Mouse (Mus musculus) midbrain, embryonic 12.5 days (tissue): ENCODE measurements at regions not wholly inside any gene's neighbourhood (a gene's known extent, or its start where the extent isn't known, plus 50 kb on each side); places are given as distances from the start of the nearest gene placed in this dataset.

Experiments used
- ATAC-seq: fragments of 200-750 bp; cut with Nextera tagmentation; 2 replicates; pipeline ENCODE4 v1.8.0; 2017; ENCODE audit warnings: low read depth, moderate TSS enrichment, moderate library complexity; ENCODE audit not compliant: low FRiP score
- H3K27ac ChIP-seq: fragments of 300-500 bp; sonication (generic); replicated peaks from 2 replicates; pipeline ENCODE4 v1.5.1; 2016; ENCODE audit warnings: mild to moderate bottlenecking
- H3K27me3 ChIP-seq: fragments of 300-500 bp; sonication (generic); 2 replicates; pipeline ENCODE4 v1.6.1; 2016; ENCODE audit warnings: mild to moderate bottlenecking
- H3K36me3 ChIP-seq: fragments of 300-500 bp; sonication (generic); 2 replicates; pipeline ENCODE4 v1.6.1; 2016
- H3K4me1 ChIP-seq: fragments of 300-500 bp; sonication (generic); 2 replicates; pipeline ENCODE4 v1.6.1; 2016
- H3K4me2 ChIP-seq: fragments of 300-500 bp; sonication (generic); replicated peaks from 2 replicates; pipeline ENCODE4 v1.6.1; 2016; ENCODE audit warnings: mild to moderate bottlenecking, moderate library complexity
- H3K4me3 ChIP-seq: fragments of 300-500 bp; sonication (generic); 2 replicates; pipeline ENCODE4 v1.5.1; 2016; ENCODE audit warnings: mild to moderate bottlenecking
- H3K9ac ChIP-seq: fragments of 300-500 bp; sonication (generic); replicated peaks from 2 replicates; pipeline ENCODE4 v1.6.1; 2016; ENCODE audit warnings: mild to moderate bottlenecking, moderate library complexity
- H3K9me3 ChIP-seq: fragments of 300-500 bp; sonication (generic); 2 replicates; pipeline ENCODE4 v1.6.1; 2016; ENCODE audit warnings: mild to moderate bottlenecking
- WGBS: fragments of 180-500 bp; shearing (Covaris S2); methylation state at CpG from one replicate; pipeline ENCODE4 v1.1.7; 2016; 5-methylcytosine and 5-hydroxymethylcytosine counted together

DNA sequence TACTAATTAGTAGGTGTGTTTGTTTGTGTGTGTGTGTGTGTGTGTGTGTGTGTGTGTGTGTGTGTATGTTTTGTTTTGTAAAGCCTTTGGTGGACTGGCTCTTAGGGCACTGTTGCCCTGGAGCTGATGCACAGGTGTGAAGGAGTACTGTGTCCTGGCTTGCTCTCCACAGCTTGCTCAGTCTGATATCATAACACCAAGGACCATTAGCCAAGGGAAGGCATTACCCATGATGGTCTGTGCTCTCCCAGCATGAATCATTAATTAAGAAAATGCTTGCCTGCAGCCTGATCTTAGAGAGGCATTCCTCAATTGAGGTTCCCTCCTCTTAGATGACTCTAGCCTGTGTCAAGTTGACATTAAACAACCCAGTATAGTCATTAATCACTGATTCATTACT lies 54.7 kb downstream of the Spry2 start:
- Histone ChIP-seq H3K36me3 (no peaks in the 10 kb centered on the region), H3K4me2 (no peak overlapping the region), H3K4me1 (no peaks in the 10 kb centered on the region), H3K9me3 (no peaks in the 10 kb centered on the region), H3K9ac (no peak overlapping the region), H3K27ac (no peak overlapping the region), H3K27me3 (no peaks in the 10 kb centered on the region), H3K4me3 (no peak overlapping the region)
- no peak for ATAC-seq

DNA sequence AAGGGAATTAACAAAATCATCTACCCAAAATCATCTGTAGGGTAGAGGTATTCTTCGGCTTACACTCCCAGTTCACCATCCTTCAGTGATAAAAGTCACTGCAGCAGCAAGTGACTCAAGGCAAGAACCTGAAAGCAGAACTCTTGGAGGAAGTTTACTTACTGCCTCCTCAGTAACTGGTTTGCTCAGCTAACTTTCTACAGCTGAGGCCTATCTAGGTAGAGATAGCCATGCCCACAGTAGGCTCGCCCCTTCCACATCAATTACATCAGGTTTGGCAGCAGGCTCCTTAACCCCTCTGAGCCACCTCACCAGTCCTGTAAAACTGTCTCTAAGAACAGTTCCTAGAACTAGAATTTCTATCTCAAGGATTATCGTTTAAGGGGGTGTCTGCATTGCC lies 59.1 kb downstream of the Spry2 start:
- H3K27ac ChIP-seq = no peak overlapping the region
- H3K9me3 ChIP-seq = no peaks in the 10 kb centered on the region
- no peaks in the 10 kb centered on the region for H3K36me3 ChIP-seq
- H3K4me3 ChIP-seq = no peak overlapping the region
- H3K9ac ChIP-seq = no peak overlapping the region
- 84% methylated on average over 3 of the region's 3 CpGs for WGBS
- H3K27me3 ChIP-seq = no peaks in the 10 kb centered on the region
- no peaks in the 10 kb centered on the region for H3K4me1 ChIP-seq
- no peak overlapping the region for H3K4me2 ChIP-seq
- no peak for ATAC-seq

DNA sequence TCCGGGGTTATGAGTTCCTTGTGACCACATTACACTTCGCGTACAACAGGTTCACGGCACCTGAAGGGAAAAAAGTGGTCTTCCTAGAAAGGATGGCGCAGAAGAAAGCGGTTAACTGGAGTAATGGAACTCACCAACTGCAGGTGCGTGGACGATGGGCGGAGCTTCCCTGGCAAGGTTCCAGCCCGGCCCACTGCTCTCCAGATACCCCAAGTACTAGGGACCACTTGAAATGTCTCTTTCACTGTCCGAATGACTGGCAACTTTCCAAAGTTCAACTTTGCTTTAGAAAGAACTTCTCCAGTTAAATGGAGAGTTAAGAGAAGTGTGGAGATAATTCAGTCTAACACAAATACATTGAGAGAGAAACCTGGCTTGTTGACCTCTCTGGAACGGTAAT lies 65.9 kb downstream of the Spry2 start:
- no peak overlapping the region for H3K4me3 ChIP-seq
- WGBS = 92% methylated on average over 12 of the region's 12 CpGs
- no peak overlapping the region for H3K9ac ChIP-seq
- no peaks in the 10 kb centered on the region for H3K9me3 ChIP-seq
- no peaks in the 10 kb centered on the region for H3K36me3 ChIP-seq
- ATAC-seq = no peak
- H3K27me3 ChIP-seq = no peaks in the 10 kb centered on the region
- no peak overlapping the region for H3K4me2 ChIP-seq
- no peak overlapping the region for H3K27ac ChIP-seq
- H3K4me1 ChIP-seq = no peaks in the 10 kb centered on the region

DNA sequence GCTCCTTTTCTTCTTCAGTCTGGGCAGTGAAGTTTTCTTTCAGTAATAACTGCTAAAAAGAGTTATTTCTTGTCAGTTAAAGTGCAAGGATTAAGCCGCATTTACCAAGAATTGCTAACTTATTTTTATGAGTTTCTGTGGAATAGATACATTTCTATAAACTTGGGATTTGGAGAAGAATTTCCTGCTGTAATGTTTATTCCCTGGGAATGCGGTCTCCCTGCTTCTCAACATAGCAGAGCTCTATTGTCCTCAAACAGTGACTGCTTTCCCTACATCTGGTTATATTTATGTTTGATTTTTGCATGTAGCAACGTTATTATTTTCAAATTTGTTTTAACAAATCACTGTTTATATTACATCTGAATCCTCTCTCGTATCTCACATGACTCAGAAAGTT lies 66.3 kb downstream of the Spry2 start:
- Histone ChIP-seq H3K36me3 (no peaks in the 10 kb centered on the region), H3K4me1 (no peaks in the 10 kb centered on the region), H3K9me3 (no peaks in the 10 kb centered on the region), H3K27ac (no peak overlapping the region), H3K4me3 (no peak overlapping the region), H3K9ac (no peak overlapping the region), H3K4me2 (no peak overlapping the region), H3K27me3 (no peaks in the 10 kb centered on the region)
- 80% methylated on average over 4 of the region's 4 CpGs for WGBS
- no peak for ATAC-seq

DNA sequence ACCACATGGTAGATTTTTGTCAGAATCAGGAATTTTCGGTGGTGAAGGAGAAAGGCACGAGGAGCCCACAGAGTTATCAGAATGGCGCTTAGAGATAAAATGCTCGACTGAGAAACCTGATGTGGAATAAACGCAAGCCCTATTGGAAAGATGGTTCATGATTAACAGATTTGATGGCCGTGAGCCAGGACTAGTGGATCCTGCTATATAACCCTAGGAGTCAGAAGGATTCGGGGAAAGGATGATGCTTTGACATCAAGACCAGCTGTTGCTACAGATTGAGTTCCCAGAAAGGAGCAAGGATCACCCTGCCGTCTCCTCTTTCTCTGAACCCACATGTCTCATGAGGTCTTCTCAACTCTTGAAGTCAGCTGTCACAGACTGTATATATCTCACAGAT lies 73.5 kb downstream of the Spry2 start:
- H3K4me2 ChIP-seq = no peak overlapping the region
- ATAC-seq = no peak
- H3K27me3 ChIP-seq = no peaks in the 10 kb centered on the region
- H3K9ac ChIP-seq = no peak overlapping the region
- H3K27ac ChIP-seq = no peak overlapping the region
- H3K36me3 ChIP-seq = no peaks in the 10 kb centered on the region
- WGBS = 89% methylated on average over 8 of the region's 8 CpGs
- no peak overlapping the region for H3K4me3 ChIP-seq
- no peaks in the 10 kb centered on the region for H3K4me1 ChIP-seq
- no peaks in the 10 kb centered on the region for H3K9me3 ChIP-seq

DNA sequence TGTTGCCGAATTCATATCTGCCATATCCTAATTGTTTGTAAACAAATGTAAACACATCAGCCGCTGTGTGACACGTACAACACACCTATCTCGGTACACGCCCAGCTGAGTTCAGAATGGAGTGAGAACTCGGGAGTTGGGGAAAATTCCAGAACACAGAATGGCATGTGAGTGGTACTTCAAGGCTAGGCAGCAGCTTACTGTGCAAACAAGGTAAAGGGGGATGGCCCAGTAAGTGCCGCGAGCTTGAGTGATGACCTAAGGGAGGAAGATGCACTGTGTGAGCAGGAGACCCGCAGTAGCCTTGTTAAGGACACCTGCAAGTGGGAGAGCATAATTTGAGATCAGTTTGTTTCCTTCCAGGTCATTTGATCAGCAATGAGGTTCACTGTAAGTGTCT lies 74.0 kb downstream of the Spry2 start:
- no peak overlapping the region for H3K9ac ChIP-seq
- no peak overlapping the region for H3K4me2 ChIP-seq
- H3K9me3 ChIP-seq = no peaks in the 10 kb centered on the region
- no peak overlapping the region for H3K27ac ChIP-seq
- 90% methylated on average over 9 of the region's 9 CpGs for WGBS
- no peaks in the 10 kb centered on the region for H3K36me3 ChIP-seq
- ATAC-seq = no peak
- no peaks in the 10 kb centered on the region for H3K27me3 ChIP-seq
- no peaks in the 10 kb centered on the region for H3K4me1 ChIP-seq
- H3K4me3 ChIP-seq = no peak overlapping the region

DNA sequence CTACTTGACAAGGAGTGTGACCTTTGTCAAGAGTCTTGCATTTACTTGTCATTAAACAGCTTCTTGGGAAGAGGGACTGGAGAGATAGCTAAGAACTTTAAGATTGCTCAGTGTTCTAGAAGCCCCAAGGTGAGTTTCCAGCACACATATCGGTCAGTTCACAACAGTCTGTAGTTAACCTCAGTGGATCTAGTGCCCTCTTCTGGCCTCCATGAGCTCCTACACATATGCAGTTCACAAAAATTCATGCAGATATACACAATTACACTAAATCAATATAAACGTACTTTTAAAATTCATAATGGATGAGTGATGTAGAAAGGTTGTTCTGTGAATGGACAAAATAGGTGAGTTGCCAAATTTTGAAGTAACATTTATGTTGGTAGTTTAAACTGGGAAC lies 77.1 kb downstream of the Spry2 start:
- H3K36me3 ChIP-seq = no peaks in the 10 kb centered on the region
- no peak overlapping the region for H3K4me3 ChIP-seq
- H3K4me1 ChIP-seq = peaks cover 9% of the 10 kb centered on the region
- no peak overlapping the region for H3K27ac ChIP-seq
- no peaks in the 10 kb centered on the region for H3K9me3 ChIP-seq
- H3K4me2 ChIP-seq = no peak overlapping the region
- no peaks in the 10 kb centered on the region for H3K27me3 ChIP-seq
- no peak overlapping the region for H3K9ac ChIP-seq
- no peak for ATAC-seq
- 96% methylated on average over 2 of the region's 2 CpGs for WGBS

DNA sequence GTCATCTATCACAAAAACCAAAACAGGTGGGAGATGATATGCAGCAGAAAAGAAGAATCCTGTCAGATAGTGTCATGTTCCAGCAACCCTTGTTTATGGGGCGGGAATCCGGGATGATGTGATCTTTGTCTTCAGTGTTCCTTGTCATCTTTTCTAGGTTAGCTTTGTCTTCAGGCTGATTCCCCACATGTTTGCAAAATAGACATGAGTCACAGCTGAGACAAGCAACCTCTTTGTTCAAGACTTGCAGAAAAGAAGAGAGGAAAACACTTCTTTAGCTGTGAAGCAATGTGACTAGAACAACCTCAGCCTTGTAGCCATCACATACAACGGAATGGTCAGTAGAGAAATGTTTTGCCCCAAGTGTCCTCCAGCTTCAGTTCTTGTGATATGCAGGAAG lies 77.8 kb downstream of the Spry2 start:
- no peaks in the 10 kb centered on the region for H3K9me3 ChIP-seq
- no peak for ATAC-seq
- no peak overlapping the region for H3K9ac ChIP-seq
- no peaks in the 10 kb centered on the region for H3K36me3 ChIP-seq
- no peak overlapping the region for H3K4me3 ChIP-seq
- no peak overlapping the region for H3K27ac ChIP-seq
- H3K27me3 ChIP-seq = no peaks in the 10 kb centered on the region
- WGBS = 94% methylated on average over 3 of the region's 3 CpGs
- H3K4me1 ChIP-seq = peaks cover 9% of the 10 kb centered on the region
- H3K4me2 ChIP-seq = no peak overlapping the region

DNA sequence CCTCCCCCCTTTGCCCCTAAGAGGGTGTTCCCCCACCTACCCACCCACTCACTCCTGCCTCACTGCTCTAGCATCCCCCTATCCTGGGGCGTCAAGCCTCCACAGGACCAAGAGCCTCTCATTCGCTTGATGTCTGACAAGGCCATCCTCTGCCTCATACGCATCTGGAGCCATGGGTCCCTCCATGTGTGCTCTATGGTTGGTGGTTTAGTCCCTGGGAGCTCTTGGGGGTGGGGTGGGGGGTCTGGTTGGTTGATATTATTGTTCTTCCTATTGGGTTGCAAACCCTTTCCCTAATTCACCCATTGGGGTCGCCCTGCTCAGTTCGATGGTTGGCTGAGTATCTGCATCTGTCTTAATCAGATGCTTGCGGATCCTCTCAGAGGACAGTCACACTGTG lies 79.1 kb downstream of the Spry2 start:
- H3K9ac ChIP-seq = no peak overlapping the region
- H3K9me3 ChIP-seq = no peaks in the 10 kb centered on the region
- WGBS = 91% methylated on average over 6 of the region's 6 CpGs
- H3K4me2 ChIP-seq = no peak overlapping the region
- ATAC-seq = no peak
- H3K27ac ChIP-seq = no peak overlapping the region
- no peak overlapping the region for H3K4me3 ChIP-seq
- H3K4me1 ChIP-seq = peaks cover 9% of the 10 kb centered on the region
- H3K36me3 ChIP-seq = no peaks in the 10 kb centered on the region
- H3K27me3 ChIP-seq = no peaks in the 10 kb centered on the region

DNA sequence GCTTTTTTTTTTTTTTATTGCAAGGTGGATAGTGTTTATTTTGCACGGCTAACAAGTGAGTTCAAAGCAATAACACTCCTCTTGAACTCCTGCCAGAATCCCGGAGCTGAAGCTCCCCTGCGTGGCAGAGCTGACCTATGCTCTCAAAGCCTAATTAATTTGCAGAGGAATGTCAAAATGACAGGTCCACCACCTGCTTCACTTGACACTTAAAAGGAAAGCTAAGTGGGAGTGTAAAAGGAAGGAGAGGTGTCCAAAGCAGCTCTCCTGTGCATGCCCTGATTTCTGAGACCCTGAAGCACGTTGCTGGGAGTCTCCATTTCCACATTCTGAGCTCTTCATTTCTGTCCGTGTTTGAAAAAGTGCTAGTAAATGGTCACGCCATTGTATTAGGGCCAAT lies 80.8 kb downstream of the Spry2 start:
- no peaks in the 10 kb centered on the region for H3K27me3 ChIP-seq
- H3K4me3 ChIP-seq = peak overlapping the region; percentile 22; the same call in 1 of the 2 replicates
- H3K36me3 ChIP-seq = no peaks in the 10 kb centered on the region
- peak; percentile 55 for ATAC-seq
- peaks cover 9% of the 10 kb centered on the region for H3K4me1 ChIP-seq
- WGBS = 12% methylated on average over 6 of the region's 6 CpGs
- no peak overlapping the region for H3K9ac ChIP-seq
- no peaks in the 10 kb centered on the region for H3K9me3 ChIP-seq
- no peak overlapping the region for H3K27ac ChIP-seq
- peak overlapping the region; percentile 49 for H3K4me2 ChIP-seq

DNA sequence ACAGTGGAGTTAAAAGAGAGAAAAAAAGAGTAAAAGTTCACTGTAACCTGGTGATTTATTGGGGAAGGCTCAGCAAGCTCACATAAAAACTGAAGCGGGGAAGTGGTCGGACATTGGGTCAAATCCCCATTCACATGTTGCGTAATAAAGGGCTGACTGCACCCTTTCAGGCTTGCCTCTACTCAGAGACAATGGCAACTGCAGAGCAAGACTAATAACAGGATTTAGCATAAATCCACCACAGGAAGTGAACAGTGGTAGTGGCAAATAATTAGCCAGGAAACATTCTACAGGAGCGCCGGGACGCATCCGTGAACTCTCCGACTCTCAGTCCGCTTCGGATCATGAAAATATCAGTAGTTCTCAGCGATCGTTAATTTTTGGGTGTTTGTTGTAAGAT lies 81.3 kb downstream of the Spry2 start:
- peak overlapping the region; percentile 35; the same call in 1 of the 2 replicates for H3K27ac ChIP-seq
- H3K9me3 ChIP-seq = no peaks in the 10 kb centered on the region
- 9% methylated on average over 12 of the region's 12 CpGs for WGBS
- peak overlapping the region; percentile 49 for H3K4me2 ChIP-seq
- H3K9ac ChIP-seq = no peak overlapping the region
- H3K4me1 ChIP-seq = peaks cover 9% of the 10 kb centered on the region
- H3K4me3 ChIP-seq = peak overlapping the region; percentile 22
- ATAC-seq = peak; percentile 67
- H3K27me3 ChIP-seq = no peaks in the 10 kb centered on the region
- H3K36me3 ChIP-seq = no peaks in the 10 kb centered on the region

DNA sequence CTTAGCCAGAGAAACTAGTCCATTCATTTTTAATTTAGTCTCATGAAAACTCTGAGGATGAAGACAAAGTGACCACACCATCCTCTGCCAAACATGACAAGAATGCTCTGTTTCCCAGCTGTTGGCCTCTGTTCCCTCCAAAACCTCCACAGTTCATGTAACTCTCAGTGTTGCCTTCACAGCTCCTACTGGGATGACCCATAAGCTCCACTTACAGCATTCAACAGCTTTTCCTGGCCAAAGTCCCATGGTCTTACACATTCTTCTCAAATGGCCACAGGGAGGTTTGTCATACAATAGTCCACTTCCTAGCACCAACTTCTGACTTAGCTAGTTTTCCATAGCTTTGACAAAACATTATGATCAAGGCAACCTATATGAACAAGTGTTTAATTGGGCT lies 83.0 kb downstream of the Spry2 start:
- no peak overlapping the region for H3K27ac ChIP-seq
- peaks cover 9% of the 10 kb centered on the region for H3K4me1 ChIP-seq
- ATAC-seq = no peak

DNA sequence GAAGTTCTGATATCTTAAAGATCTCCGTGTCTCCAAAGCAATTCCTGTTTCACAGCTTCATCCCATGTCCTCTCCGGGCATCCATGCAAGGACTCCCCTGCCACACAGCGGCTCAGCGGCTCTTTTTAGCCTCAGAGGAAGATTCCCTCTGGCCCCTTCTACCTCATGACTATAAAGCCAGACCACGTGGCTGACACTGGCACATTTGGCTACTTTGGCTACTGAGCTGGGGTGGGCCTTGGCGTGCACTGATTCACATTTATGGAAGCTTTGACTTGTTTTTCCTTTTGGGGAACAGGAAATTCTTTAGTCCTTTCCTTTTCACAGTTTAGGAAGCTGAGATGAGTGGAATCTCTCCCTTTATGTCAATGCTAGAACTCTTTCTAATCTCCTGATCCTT lies 83.5 kb downstream of the Spry2 start:
- 89% methylated on average over 6 of the region's 6 CpGs for WGBS
- no peak for ATAC-seq
- H3K27ac ChIP-seq = no peak overlapping the region
- no peak overlapping the region for H3K4me3 ChIP-seq
- no peaks in the 10 kb centered on the region for H3K27me3 ChIP-seq
- peaks cover 9% of the 10 kb centered on the region for H3K4me1 ChIP-seq
- H3K9ac ChIP-seq = no peak overlapping the region
- H3K9me3 ChIP-seq = no peaks in the 10 kb centered on the region
- H3K36me3 ChIP-seq = no peaks in the 10 kb centered on the region
- no peak overlapping the region for H3K4me2 ChIP-seq

More for the DNA sequence above, 83.0 kb downstream of the Spry2 start:
- Histone ChIP-seq H3K36me3 (no peaks in the 10 kb centered on the region), H3K9ac (no peak overlapping the region), H3K4me2 (no peak overlapping the region), H3K27me3 (no peaks in the 10 kb centered on the region), H3K4me3 (no peak overlapping the region), H3K9me3 (no peaks in the 10 kb centered on the region)
